Mouse (Mus musculus) intestine, embryonic 16.5 days (tissue): ENCODE results near the gene Inhba. TPM values are rescaled to one million over a fixed set of nuclear protein-coding genes. Genes with fewer than 3 reads are reported as not detected.

Experiments
- ATAC-seq: fragments of 200-750 bp; cut with Nextera tagmentation; 2 replicates; pipeline ENCODE4 v1.8.0; 2017; ENCODE audit warnings: moderate TSS enrichment, moderate library complexity
- H3K27ac ChIP-seq: fragments of 300-500 bp; sonication (generic); 2 replicates; pipeline ENCODE4 v1.5.1; 2014; ENCODE audit warnings: mild to moderate bottlenecking, low read length
- H3K27me3 ChIP-seq: fragments of 300-500 bp; sonication (generic); replicated peaks from 2 replicates; pipeline ENCODE4 v1.6.1; 2014; ENCODE audit warnings: low read length, control low read depth, mixed read lengths; ENCODE audit not compliant: control insufficient read depth, insufficient read depth
- H3K36me3 ChIP-seq: fragments of 300-500 bp; sonication (generic); 2 replicates; pipeline ENCODE4 v1.6.1; 2014; ENCODE audit warnings: low read length, control low read depth; ENCODE audit not compliant: control insufficient read depth, insufficient read depth
- H3K4me1 ChIP-seq: fragments of 300-500 bp; sonication (generic); 2 replicates; pipeline ENCODE4 v1.6.1; 2014; ENCODE audit warnings: low read length, control low read depth, mixed read lengths; ENCODE audit not compliant: control insufficient read depth, insufficient read depth
- H3K4me2 ChIP-seq: fragments of 300-500 bp; sonication (generic); 2 replicates; pipeline ENCODE4 v1.6.1; 2014; ENCODE audit warnings: low read depth, low read length, control low read depth
- H3K4me3 ChIP-seq: fragments of 300-500 bp; sonication (generic); 2 replicates; pipeline ENCODE4 v1.5.1; 2014; ENCODE audit warnings: mild to moderate bottlenecking, low read length
- H3K9ac ChIP-seq: fragments of 300-500 bp; sonication (generic); 2 replicates; pipeline ENCODE4 v1.6.1; 2014; ENCODE audit warnings: low read depth, low read length
- H3K9me3 ChIP-seq: fragments of 300-500 bp; sonication (generic); 2 replicates; pipeline ENCODE4 v1.6.1; 2016; ENCODE audit warnings: low read length, control low read depth; ENCODE audit not compliant: control insufficient read depth
- WGBS: fragments of 180-500 bp; shearing (Covaris S2); extraction: QIAGEN DNeasy Blood & Tissue Kit; methylation state at CpG from one replicate; pipeline ENCODE4 v1.1.7; 2014; 5-methylcytosine and 5-hydroxymethylcytosine counted together
- polyA plus RNA-seq: library from polyadenylated mRNA; unstranded; fragments of >200 nt; fragmentation: Nextera tagmentation; extraction: Ambion mirVana; gene quantifications from 2 replicates; pipeline ENCODE4 v1.2.1, GENCODE M21; 2015

Gene Inhba
- polyA plus RNA-seq, 1 experiment from 2014 or later = 3.4 TPM

DNA sequence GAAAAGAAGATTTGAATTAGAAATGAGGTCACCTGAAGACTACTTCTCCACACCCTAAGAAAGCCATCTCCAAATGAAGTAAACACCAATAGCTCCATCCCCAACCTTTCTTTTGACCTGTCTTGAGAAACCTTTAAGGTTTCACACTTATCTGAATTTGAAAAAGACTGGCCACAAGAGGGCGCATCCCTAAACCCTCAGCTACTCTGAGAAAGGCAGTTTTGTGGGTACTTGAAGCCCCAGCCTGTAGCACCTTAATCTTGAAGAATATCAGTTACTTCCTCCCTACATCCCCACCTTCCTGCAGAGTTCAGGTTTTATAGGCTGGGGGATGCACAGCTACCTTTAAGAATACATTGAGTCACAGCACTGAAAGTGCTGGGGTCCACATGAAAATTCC, 9.0 kb downstream of the Inhba start:
- Histone ChIP-seq H3K4me2 (no peak overlapping the region), H3K36me3 (no peaks in the 10 kb centered on the region), H3K4me1 (peaks cover 5% of the 10 kb centered on the region; the same call in 1 of the 2 replicates), H3K27ac (no peak overlapping the region), H3K9ac (no peak overlapping the region), H3K9me3 (no peaks in the 10 kb centered on the region), H3K4me3 (no peak overlapping the region), H3K27me3 (peaks cover 8% of the 10 kb centered on the region; the same call in 1 of the 2 replicates)
- 0% methylated on average over 1 of the region's 1 CpGs for WGBS
- ATAC-seq = no peak

GRCm38 (mm10) chr13:16021181-16021580, 9.5 kb downstream of the Inhba start:
- Histone ChIP-seq H3K4me3 (no peak overlapping the region), H3K9ac (no peak overlapping the region), H3K27me3 (peaks cover 2% of the 10 kb centered on the region; the same call in 1 of the 2 replicates), H3K36me3 (no peaks in the 10 kb centered on the region), H3K4me2 (no peak overlapping the region), H3K27ac (no peak overlapping the region), H3K4me1 (peaks cover 5% of the 10 kb centered on the region; the same call in 1 of the 2 replicates), H3K9me3 (no peaks in the 10 kb centered on the region)
- 49% methylated on average over 6 of the region's 6 CpGs for WGBS
- ATAC-seq = no peak

DNA sequence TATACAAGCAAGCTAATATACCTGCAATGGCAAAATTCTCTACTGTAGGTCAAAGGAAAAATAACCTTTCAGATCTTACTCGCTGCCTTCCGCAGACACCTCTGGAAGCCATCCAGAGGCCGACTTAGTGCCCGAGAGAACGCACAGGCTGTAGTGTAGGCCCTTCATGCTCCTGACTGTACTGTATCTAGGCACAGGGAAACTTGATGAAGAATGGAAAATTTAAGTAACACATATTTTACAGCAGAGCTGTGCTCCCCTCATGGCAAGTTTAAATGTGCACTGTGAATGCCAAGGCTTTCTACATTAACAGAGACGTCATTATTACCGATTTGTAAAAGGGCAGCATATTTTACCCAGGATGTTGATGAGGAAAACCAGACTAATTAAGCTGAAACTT, 10.2 kb downstream of the Inhba start:
- H3K4me3 ChIP-seq = no peak overlapping the region
- H3K9ac ChIP-seq = no peak overlapping the region
- no peak overlapping the region for H3K4me2 ChIP-seq
- ATAC-seq = no peak
- no peaks in the 10 kb centered on the region for H3K9me3 ChIP-seq
- WGBS = 86% methylated on average over 7 of the region's 7 CpGs
- peaks cover 5% of the 10 kb centered on the region; the same call in 1 of the 2 replicates for H3K4me1 ChIP-seq
- H3K27me3 ChIP-seq = peaks cover 2% of the 10 kb centered on the region; the same call in 1 of the 2 replicates
- no peak overlapping the region for H3K27ac ChIP-seq
- H3K36me3 ChIP-seq = no peaks in the 10 kb centered on the region

- Histone ChIP-seq H3K9me3 (no peaks in the 10 kb centered on the region), H3K4me2 (no peak overlapping the region), H3K36me3 (no peaks in the 10 kb centered on the region), H3K9ac (no peak overlapping the region), H3K4me3 (no peak overlapping the region), H3K4me1 (peaks cover 4% of the 10 kb centered on the region; the same call in 1 of the 2 replicates), H3K27ac (no peak overlapping the region), H3K27me3 (peaks cover 2% of the 10 kb centered on the region; the same call in 1 of the 2 replicates)
- no peak for ATAC-seq
- WGBS = 91% methylated on average over 8 of the region's 8 CpGs
Observed at GRCm38 (mm10) chr13:16022536-16022935, 10.9 kb downstream of the Inhba start.

GRCm38 (mm10) chr13:16023070-16024039, 11.7 kb downstream of the Inhba start:
- Histone ChIP-seq H3K9me3 (no peaks in the 10 kb centered on the region), H3K4me3 (no peak overlapping the region), H3K27me3 (peaks cover 2% of the 10 kb centered on the region; the same call in 1 of the 2 replicates), H3K9ac (no peak overlapping the region), H3K4me1 (no peaks in the 10 kb centered on the region), H3K27ac (no peak overlapping the region), H3K36me3 (no peaks in the 10 kb centered on the region), H3K4me2 (no peak overlapping the region)
- 51% methylated on average over 13 of the region's 13 CpGs for WGBS
- no peak for ATAC-seq

- no peak for ATAC-seq
- no peaks in the 10 kb centered on the region for H3K27me3 ChIP-seq
- H3K9ac ChIP-seq = no peak overlapping the region
- no peaks in the 10 kb centered on the region for H3K36me3 ChIP-seq
- no peak overlapping the region for H3K4me3 ChIP-seq
- WGBS = 58% methylated on average over 5 of the region's 5 CpGs
- no peaks in the 10 kb centered on the region for H3K4me1 ChIP-seq
- no peak overlapping the region for H3K4me2 ChIP-seq
- no peaks in the 10 kb centered on the region for H3K9me3 ChIP-seq
- no peak overlapping the region for H3K27ac ChIP-seq
Observed at GRCm38 (mm10) chr13:16030557-16031057, 19.0 kb downstream of the Inhba start.

- H3K9ac ChIP-seq = no peak overlapping the region
- H3K4me1 ChIP-seq = no peaks in the 10 kb centered on the region
- H3K4me2 ChIP-seq = no peak overlapping the region
- no peaks in the 10 kb centered on the region for H3K9me3 ChIP-seq
- no peak overlapping the region for H3K4me3 ChIP-seq
- no peaks in the 10 kb centered on the region for H3K36me3 ChIP-seq
- H3K27ac ChIP-seq = no peak overlapping the region
- no peaks in the 10 kb centered on the region for H3K27me3 ChIP-seq
- no peak for ATAC-seq
Observed at GRCm38 (mm10) chr13:16032425-16032824, 20.8 kb downstream of the Inhba start.

DNA sequence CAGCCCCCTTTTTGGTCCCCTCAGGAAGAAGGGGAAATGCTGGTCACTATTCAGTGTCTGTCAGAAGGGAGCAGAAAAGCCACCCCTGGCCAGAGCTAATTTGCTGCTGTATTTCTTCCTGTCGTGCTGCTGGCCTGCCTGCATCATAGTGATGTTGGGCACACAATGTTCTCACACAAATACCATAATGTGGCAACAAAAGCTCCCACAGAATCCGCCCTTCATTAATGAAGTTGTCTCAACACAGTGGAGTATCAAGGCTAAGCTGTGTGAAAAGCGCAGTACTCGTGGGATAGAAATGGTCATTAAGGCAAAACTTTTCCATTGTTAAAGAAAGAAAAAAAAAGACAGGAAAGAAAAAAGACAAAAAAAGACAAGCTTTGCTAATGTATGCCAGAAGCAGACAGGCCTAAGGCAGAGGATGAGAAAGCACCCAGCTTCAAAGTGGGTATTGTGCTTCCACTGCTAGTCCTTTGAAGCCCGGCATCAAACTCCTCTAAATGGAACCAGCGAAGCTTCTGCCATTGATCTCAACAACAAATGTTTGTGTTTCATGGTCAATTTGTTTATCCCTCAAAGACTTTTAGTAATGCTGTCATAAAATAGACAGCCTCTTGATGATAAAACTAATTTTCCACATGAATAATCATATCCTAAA, 21.4 kb downstream of the Inhba start:
- Histone ChIP-seq H3K36me3 (no peaks in the 10 kb centered on the region), H3K4me2 (no peak overlapping the region), H3K4me3 (no peak overlapping the region), H3K9ac (no peak overlapping the region), H3K27ac (no peak overlapping the region), H3K9me3 (no peaks in the 10 kb centered on the region), H3K27me3 (no peaks in the 10 kb centered on the region), H3K4me1 (no peaks in the 10 kb centered on the region)
- 68% methylated on average over 6 of the region's 6 CpGs for WGBS
- no peak for ATAC-seq

DNA sequence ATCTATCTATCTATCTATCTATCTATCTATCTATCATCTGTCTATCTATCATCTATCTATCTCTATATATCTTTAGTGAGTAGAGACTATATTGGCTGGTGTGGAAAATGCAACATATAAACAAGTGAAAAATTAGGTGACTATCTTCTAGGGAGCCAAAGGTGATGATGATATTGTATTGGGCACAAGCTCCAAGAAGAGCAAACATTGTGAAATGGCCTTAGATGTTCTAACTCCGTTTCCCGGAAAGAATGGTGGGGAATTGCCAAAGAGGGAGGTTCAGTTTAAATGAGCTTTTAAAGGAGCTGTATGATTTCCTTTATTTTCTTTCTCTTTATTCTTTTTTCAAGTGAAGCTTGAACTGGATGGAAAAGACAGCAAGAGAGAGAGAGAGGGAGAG, 57.4 kb downstream of the Inhba start:
- no peak for ATAC-seq
- Histone ChIP-seq H3K27me3 (no peaks in the 10 kb centered on the region), H3K4me3 (no peak overlapping the region), H3K9me3 (no peaks in the 10 kb centered on the region), H3K9ac (no peak overlapping the region), H3K4me1 (no peaks in the 10 kb centered on the region), H3K27ac (no peak overlapping the region), H3K4me2 (no peak overlapping the region), H3K36me3 (no peaks in the 10 kb centered on the region)
- WGBS = 81% methylated on average over 2 of the region's 2 CpGs
